Mouse (Mus musculus): Measurements from ENCODE around the gene Ncapd2. TPM values are rescaled to one million over a fixed set of nuclear protein-coding genes. Genes with fewer than 3 reads are reported as not detected.

Ncapd2 gene
- polyA plus RNA-seq, 1 experiment from 2014 or later: 66.1 TPM

Small RNAs within 50 kb of the gene (microRNA-seq; reads per million reads assigned to microRNA genes)
- gene Mir3098: 0.63 reads per million
- gene Mir8113: not detected

Other genes starting within 250 kb of the Ncapd2 start
- gene Cops7a, start 226.2 kb downstream of the Ncapd2 start, polyA plus RNA-seq (2015; fragmentation: Nextera tagmentation; extraction: Ambion mirVana): 129 and 139 TPM in 2 replicates
- 0.62 and 1.1 TPM in 2 replicates for gene Pianp, start 195.0 kb downstream of the Ncapd2 start, polyA plus RNA-seq (2015; fragmentation: Nextera tagmentation; extraction: Ambion mirVana)
- gene Zfp384, start 182.6 kb downstream of the Ncapd2 start, polyA plus RNA-seq (2015; fragmentation: Nextera tagmentation; extraction: Ambion mirVana): 9.0 and 12.4 TPM in 2 replicates
- 79.2 and 83.1 TPM in 2 replicates for gene Ing4, start 151.9 kb downstream of the Ncapd2 start, polyA plus RNA-seq (2015; fragmentation: Nextera tagmentation; extraction: Ambion mirVana)
- gene Acrbp, start 142.0 kb downstream of the Ncapd2 start, polyA plus RNA-seq (2015; fragmentation: Nextera tagmentation; extraction: Ambion mirVana): 5.2 and 7.1 TPM in 2 replicates
- 0.35 and 0.90 TPM in 2 replicates for gene Lpar5, start 123.8 kb downstream of the Ncapd2 start, polyA plus RNA-seq (2015; fragmentation: Nextera tagmentation; extraction: Ambion mirVana)
- gene Chd4, start 95.7 kb downstream of the Ncapd2 start, polyA plus RNA-seq (2015; fragmentation: Nextera tagmentation; extraction: Ambion mirVana): 61.1 and 63.4 TPM in 2 replicates
- 35.0 and 43.6 TPM in 2 replicates for gene Nop2, start 59.8 kb downstream of the Ncapd2 start, polyA plus RNA-seq (2015; fragmentation: Nextera tagmentation; extraction: Ambion mirVana)
- gene Iffo1, start 46.5 kb downstream of the Ncapd2 start, polyA plus RNA-seq (2015; fragmentation: Nextera tagmentation; extraction: Ambion mirVana): 9.7 and 13.4 TPM in 2 replicates
- 3,777 and 4,210 TPM in 2 replicates for gene Gapdh, start 25.2 kb downstream of the Ncapd2 start, polyA plus RNA-seq (2015; fragmentation: Nextera tagmentation; extraction: Ambion mirVana)
- gene Mrpl51, start 100 bp upstream of the Ncapd2 start, polyA plus RNA-seq (2015; fragmentation: Nextera tagmentation; extraction: Ambion mirVana): 233 and 272 TPM in 2 replicates
- 5.3 and 6.7 TPM in 2 replicates for gene Vamp1, start 23.9 kb upstream of the Ncapd2 start, polyA plus RNA-seq (2015; fragmentation: Nextera tagmentation; extraction: Ambion mirVana)
- gene Tapbpl, start 40.2 kb upstream of the Ncapd2 start, polyA plus RNA-seq (2015; fragmentation: Nextera tagmentation; extraction: Ambion mirVana): 3.9 and 8.2 TPM in 2 replicates
- 2.0 and 10.1 TPM in 2 replicates for gene Cd27, start 45.3 kb upstream of the Ncapd2 start, polyA plus RNA-seq (2015; fragmentation: Nextera tagmentation; extraction: Ambion mirVana)
- gene Tuba3a, start 94.3 kb upstream of the Ncapd2 start, polyA plus RNA-seq (2015; fragmentation: Nextera tagmentation; extraction: Ambion mirVana): 0.11 TPM in 1 of 2 replicates, not detected in the other
- 37.8 and 48.4 TPM in 2 replicates for gene Ltbr, start 122.2 kb upstream of the Ncapd2 start, polyA plus RNA-seq (2015; fragmentation: Nextera tagmentation; extraction: Ambion mirVana)
- 0.81 and 2.8 TPM in 2 replicates for gene Scnn1a, start 129.0 kb upstream of the Ncapd2 start, polyA plus RNA-seq (2015; fragmentation: Nextera tagmentation; extraction: Ambion mirVana)
- gene Tnfrsf1a, start 157.7 kb upstream of the Ncapd2 start, polyA plus RNA-seq (2015; fragmentation: Nextera tagmentation; extraction: Ambion mirVana): 42.8 and 56.4 TPM in 2 replicates
- gene Plekhg6, start 189.1 kb upstream of the Ncapd2 start, polyA plus RNA-seq (2015; fragmentation: Nextera tagmentation; extraction: Ambion mirVana): 0.05 and 0.37 TPM in 2 replicates

All from heart, embryonic 15.5 days (tissue).